Mouse (Mus musculus) lung, adult 2 months (tissue): ENCODE results near the gene Lrrc4b. TPM values are rescaled to one million over a fixed set of nuclear protein-coding genes. Genes with fewer than 3 reads are reported as not detected.

Source experiments
- DNase-seq: peaks from one replicate; pipeline ENCODE4 v3.0.0; 2022
- H3K4me1 ChIP-seq: fragments of 200-500 bp; 2 replicates; pipeline ENCODE4 v1.6.1; 2011; ENCODE audit warnings: low read length; ENCODE audit not compliant: control insufficient read depth, insufficient read depth
- H3K4me3 ChIP-seq: fragments of 200-500 bp; replicated peaks from 2 replicates; pipeline ENCODE3; 2011; ENCODE audit warnings: low read depth, mild to moderate bottlenecking, control low read depth, low read length; ENCODE audit errors: extremely low read depth
- CTCF ChIP-seq: fragments of 200-500 bp; IDR thresholded peaks from 2 replicates; pipeline ENCODE4 v1.5.1; 2011; ENCODE audit warnings: mild to moderate bottlenecking, low read length, control low read depth; ENCODE audit not compliant: insufficient read depth
- POLR2A ChIP-seq: fragments of 200-500 bp; IDR thresholded peaks from 2 replicates; pipeline ENCODE4 v1.6.1; 2011; ENCODE audit warnings: low read depth, mild to moderate bottlenecking, control low read depth, low read length, borderline replicate concordance; ENCODE audit errors: extremely low read depth
- WGBS: fragments of 180-500 bp; shearing (Covaris S2); methylation state at CpG from one replicate; pipeline ENCODE4 v1.1.7; 2018; 5-methylcytosine and 5-hydroxymethylcytosine counted together
- polyA plus RNA-seq: library from polyadenylated mRNA; depleted of rRNA; stranded (reverse); fragments of >200 nt; gene quantifications from 2 replicates; pipeline ENCODE4 v1.2.3, GENCODE M21; 2012

Lrrc4b gene
- polyA plus RNA-seq, 1 experiment, result 4.9 TPM

- Histone ChIP-seq H3K4me1 (no peaks in the 10 kb centered on the region), H3K4me3 (no peak overlapping the region)
- no peak for TF ChIP-seq POLR2A
- no peak for TF ChIP-seq CTCF
- WGBS, result 94% methylated on average over 21 of the region's 21 CpGs
- DNase-seq, result no peak
These were observed 63.5 kb downstream of the Lrrc4b start for GRCm38 (mm10) chr7:44492166-44492826.

- no peak for DNase-seq
- Histone ChIP-seq H3K4me1 (no peaks in the 10 kb centered on the region), H3K4me3 (no peak overlapping the region)
- TF ChIP-seq CTCF (no peak), POLR2A (no peak)
- WGBS, result 86% methylated on average over 12 of the region's 12 CpGs
These were observed 65.9 kb downstream of the Lrrc4b start for GRCm38 (mm10) chr7:44494681-44495080.

- WGBS, result 74% methylated on average over 7 of the region's 7 CpGs
- DNase-seq, result no peak
- Histone ChIP-seq H3K4me1 (no peaks in the 10 kb centered on the region), H3K4me3 (no peak overlapping the region)
- no peak for TF ChIP-seq CTCF
These were observed 66.3 kb downstream of the Lrrc4b start for GRCm38 (mm10) chr7:44495086-44495485.

GRCm38 (mm10) chr7:44495992-44496770 lies 67.4 kb downstream of the Lrrc4b start, which contains the start of the genes Emc10 and Fam71e1:
Emc10 (minus strand) TSS chr7:44496529.
Fam71e1 (plus strand) TSS chr7:44496581.
- no peaks in the 10 kb centered on the region for H3K4me1 ChIP-seq
- WGBS, result 1% methylated on average over 53 of the region's 58 CpGs

GRCm38 (mm10) chr7:44496771-44497109 lies 67.9 kb downstream of the Lrrc4b start:
- TF ChIP-seq POLR2A, result no peak
- TF ChIP-seq CTCF, result no peak
- WGBS, result 2% methylated on average over 26 of the region's 26 CpGs
- Histone ChIP-seq H3K4me1 (no peaks in the 10 kb centered on the region), H3K4me3 (peak overlapping the region; percentile 66)
- DNase-seq, result no peak

More at GRCm38 (mm10) chr7:44495992-44496770, 67.4 kb downstream of the Lrrc4b start, which contains the start of the genes Emc10 and Fam71e1:
- peak; percentile 96 for DNase-seq
- peak within 1 kb of the TSS; percentile 66 for H3K4me3 ChIP-seq
- TF ChIP-seq POLR2A (peak; percentile 63; the same call in 1 of the 2 replicates), CTCF (no peak)

- no peak for DNase-seq
- no peak overlapping the region for H3K4me3 ChIP-seq
- TF ChIP-seq CTCF (no peak), POLR2A (no peak)
These were observed 68.7 kb downstream of the Lrrc4b start for GRCm38 (mm10) chr7:44497361-44498055.

GRCm38 (mm10) chr7:44498922-44499321 lies 70.1 kb downstream of the Lrrc4b start:
- Histone ChIP-seq H3K4me1 (no peaks in the 10 kb centered on the region), H3K4me3 (no peak overlapping the region)
- DNase-seq, result no peak
- WGBS, result 54% methylated on average over 1 of the region's 1 CpGs
- no peak for TF ChIP-seq CTCF
- TF ChIP-seq POLR2A, result no peak

More at GRCm38 (mm10) chr7:44497361-44498055, 68.7 kb downstream of the Lrrc4b start:
- WGBS, result 78% methylated on average over 10 of the region's 10 CpGs
- H3K4me1 ChIP-seq, result no peaks in the 10 kb centered on the region

GRCm38 (mm10) chr7:44500046-44500445 lies 71.2 kb downstream of the Lrrc4b start:
- Histone ChIP-seq H3K4me1 (no peaks in the 10 kb centered on the region), H3K4me3 (no peak overlapping the region)
- DNase-seq, result no peak
- TF ChIP-seq POLR2A, result no peak
- TF ChIP-seq CTCF, result no peak
- 46% methylated on average over 20 of the region's 20 CpGs for WGBS

GRCm38 (mm10) chr7:44501563-44502115 lies 72.8 kb downstream of the Lrrc4b start:
- Histone ChIP-seq H3K4me3 (no peak overlapping the region), H3K4me1 (no peaks in the 10 kb centered on the region)
- DNase-seq, result peak; percentile 65
- TF ChIP-seq POLR2A (no peak), CTCF (peak; percentile 85)
- 29% methylated on average over 5 of the region's 5 CpGs for WGBS
